In genomic region chr14:33033424-33033823, GRCm38 (mm10) we compare ENCODE assay signal across 8 mouse cellular contexts. TPM values are rescaled to one million over a fixed set of nuclear protein-coding genes. Genes with fewer than 3 reads are reported as not detected.
DNase-seq lines count a peak whose midpoint lies in the region; ATAC-seq and TF ChIP-seq lines count a peak whose summit lies in the region.
"Had no signal": no experiment of that assay in that cellular context is flagged by ENCODE, and none has a peak within 500 bp of the region (broad histone marks: within the 10 kb centered on the region; RNA-seq: fewer than 3 reads in every experiment).

No protein-coding gene starts in this region.

- peak; percentile 29 for TF ChIP-seq CTCF in Patski (IDR thresholded peaks at IDR 0.05)

- H3K4me1 ChIP-seq in kidney, embryonic 15.5 days: no peaks in the 10 kb centered on the region
- no peaks in the 10 kb centered on the region for H3K4me1 ChIP-seq in ES-E14 (ENCODE audit: control insufficient read depth in 2 of 2, insufficient read depth in 2 of 2, low read length in 2 of 2, poor library complexity in 1 of 2)
- no peaks in the 10 kb centered on the region for H3K4me1 ChIP-seq in neural tube, embryonic 15.5 days
- H3K4me1 ChIP-seq: embryonic facial prominence, embryonic 12.5 days had no signal

- in situ Hi-C loops in ES-E14 (cut with MboI; ENCODE audit: low sequenced_read_pairs in 2 of 2, unreplicated experiment in 2 of 2): no loop called here
- in situ Hi-C loops in Patski (cut with MboI; ENCODE audit: low pct_unique_long_range_greater_than_20kb): no loop called here

- ATAC-seq in kidney, embryonic 15.5 days (replicated peaks; ENCODE audit: low FRiP score): no peak
- no peak for ATAC-seq in Patski
- ATAC-seq in frontal cortex, adult (ENCODE audit: low TSS enrichment): peak; percentile 79
- 0 out of 2 replicates have a peak, but pooled peaks have one; percentile 35 for ATAC-seq in neural tube, embryonic 15.5 days (ENCODE audit: low FRiP score)
- ATAC-seq in granulocyte monocyte progenitor cell, adult 5-6 weeks (replicated peaks; ENCODE audit: poor library complexity, severe bottlenecking): no peak

- H3K4me3 ChIP-seq in kidney, embryonic 15.5 days (replicated peaks): no peak overlapping the region
- no peak overlapping the region for H3K4me3 ChIP-seq in ES-E14 (ENCODE audit: insufficient read depth in 1 of 2, low read depth in 1 of 2, low read length in 2 of 2, poor library complexity in 1 of 2, severe bottlenecking in 1 of 2)
- H3K4me3 ChIP-seq in neural tube, embryonic 15.5 days (replicated peaks): no peak overlapping the region
- H3K4me3 ChIP-seq: embryonic facial prominence, embryonic 12.5 days had no signal

- H3K9ac ChIP-seq in kidney, embryonic 15.5 days: no peak overlapping the region
- no peak overlapping the region for H3K9ac ChIP-seq in ES-E14 (ENCODE audit: insufficient read depth, low read depth, low read length, poor library complexity, severe bottlenecking)
- no peak overlapping the region for H3K9ac ChIP-seq in neural tube, embryonic 15.5 days (replicated peaks)
- H3K9ac ChIP-seq: embryonic facial prominence, embryonic 12.5 days had no signal

- H3K27me3 ChIP-seq in kidney, embryonic 15.5 days: peaks cover 33% of the 10 kb centered on the region
- peaks cover 8% of the 10 kb centered on the region for H3K27me3 ChIP-seq in Patski
- peaks cover 4% of the 10 kb centered on the region for H3K27me3 ChIP-seq in neural tube, embryonic 15.5 days (replicated peaks)

- H3K9me3 ChIP-seq in kidney, embryonic 15.5 days (replicated peaks): no peaks in the 10 kb centered on the region
- H3K9me3 ChIP-seq in ES-E14 (ENCODE audit: control insufficient read depth, insufficient read depth, low read depth, low read length): no peaks in the 10 kb centered on the region
- H3K9me3 ChIP-seq in neural tube, embryonic 15.5 days (replicated peaks): no peaks in the 10 kb centered on the region
- H3K9me3 ChIP-seq: embryonic facial prominence, embryonic 12.5 days had no signal

- 36% methylated on average over 6 of the region's 6 CpGs for WGBS in kidney, embryonic 15.5 days
- WGBS in neural tube, embryonic 15.5 days: 44% methylated on average over 6 of the region's 6 CpGs

- CTCF ChIA-PET in Patski (lab: Charles Lee): no interaction called here

- no peak overlapping the region for H3K27ac ChIP-seq in kidney, embryonic 15.5 days
- H3K27ac ChIP-seq in ES-E14 (ENCODE audit: insufficient read depth, low read depth, low read length, poor library complexity, severe bottlenecking): no peak overlapping the region
- H3K27ac ChIP-seq in neural tube, embryonic 15.5 days (replicated peaks): no peak overlapping the region
- H3K27ac ChIP-seq: embryonic facial prominence, embryonic 12.5 days had no signal

- POLR2A ChIA-PET in Patski (lab: Charles Lee): no interaction called here

- no peaks in the 10 kb centered on the region for H3K36me3 ChIP-seq in kidney, embryonic 15.5 days
- no peaks in the 10 kb centered on the region for H3K36me3 ChIP-seq in ES-E14 (ENCODE audit: control insufficient read depth, insufficient read depth, low read length, poor library complexity, severe bottlenecking)
- no peaks in the 10 kb centered on the region for H3K36me3 ChIP-seq in neural tube, embryonic 15.5 days
- H3K36me3 ChIP-seq: embryonic facial prominence, embryonic 12.5 days had no signal

- H3K4me2 ChIP-seq in kidney, embryonic 15.5 days: no peak overlapping the region
- no peak overlapping the region for H3K4me2 ChIP-seq in neural tube, embryonic 15.5 days
- H3K4me2 ChIP-seq: embryonic facial prominence, embryonic 12.5 days had no signal

- DNase-seq in kidney, adult 18-20 months: peak; percentile 15
- DNase-seq in ES-E14 (ENCODE audit: low read depth, low spot score) (peak; percentile 4), Patski (ENCODE audit: low read depth, low spot score) (no peak)

TF ChIP-seq in ES-E14, 5 proteins besides CTCF, POLR2A, EP300 and RAD21:
- 0 out of 2 replicates have a peak, but pooled peaks have one; percentile 15 for TF ChIP-seq ZC3H11A (IDR thresholded peaks at IDR 0.05; ENCODE audit: borderline replicate concordance, low read depth, low read length)
- TF ChIP-seq HCFC1 (IDR thresholded peaks at IDR 0.05; ENCODE audit: borderline replicate concordance, insufficient read depth, low read length): no peak

RNA-seq across cellular contexts. Expression of gene Lrrc18, which starts 42.2 kb away (rescaled TPM):
- 0.42 and 0.60 TPM in 2 replicates for polyA plus RNA-seq in kidney, embryonic 15.5 days (2015; fragmentation: Nextera tagmentation; extraction: Ambion mirVana)
- total RNA-seq in ES-E14 (2012; rRNA removed): not detected in 2 replicates
- polyA plus RNA-seq in Patski (2021): not detected
- polyA plus RNA-seq in neural tube, embryonic 15.5 days (2015; fragmentation: Nextera tagmentation; extraction: Ambion mirVana): 0.41 and 0.70 TPM in 2 replicates
- not detected in 2 replicates for total RNA-seq in granulocyte monocyte progenitor cell, adult 5-6 weeks (2014; fragmentation: Nextera tagmentation)
- total RNA-seq in granulocyte monocyte progenitor cell, adult 5-6 weeks (2017): 0.05 and 0.13 TPM in 2 replicates

Comparison
In these comparisons a context has a peak if more than half of its experiments do, and no peak if none do; other contexts are left out.
1. ATAC-seq: peak in frontal cortex, adult (single experiment) and neural tube, embryonic 15.5 days (single experiment); none in kidney, embryonic 15.5 days (single experiment), Patski (single experiment) and granulocyte monocyte progenitor cell, adult 5-6 weeks (single experiment).